In genomic region chr6:99374448-99375271, GRCm38 (mm10) we compare ENCODE assay signal across 9 mouse cellular contexts.
DNase-seq lines count a peak whose midpoint lies in the region; ATAC-seq and TF ChIP-seq lines count a peak whose summit lies in the region.
"Had no signal": no experiment of that assay in that cellular context is flagged by ENCODE, and none has a peak within 500 bp of the region (broad histone marks: within the 10 kb centered on the region; RNA-seq: fewer than 3 reads in every experiment).

No protein-coding gene starts in this region.

- TF ChIP-seq POLR2A in lung, adult 2 months (IDR thresholded peaks at IDR 0.05; ENCODE audit: borderline replicate concordance, extremely low read depth, low read depth, low read length), result no peak

- H3K4me1 ChIP-seq in heart, embryonic 13.5 days, result peaks cover 61% of the 10 kb centered on the region
- H3K4me1 ChIP-seq in lung, adult 2 months (ENCODE audit: control insufficient read depth, insufficient read depth, low read length), result peaks cover 38% of the 10 kb centered on the region
- peaks cover 33% of the 10 kb centered on the region for H3K4me1 ChIP-seq in midbrain, embryonic 10.5 days

- H3K9ac ChIP-seq in heart, embryonic 13.5 days, result 0 out of 2 replicates have a peak overlapping the region, but pooled peaks have one; percentile 17

- peak overlapping the region; percentile 21 for H3K27ac ChIP-seq in heart, embryonic 13.5 days (replicated peaks)
- H3K27ac ChIP-seq in midbrain, embryonic 10.5 days (replicated peaks), result no peak overlapping the region

- ATAC-seq in heart, embryonic 13.5 days (ENCODE audit: extremely low read depth, insufficient number of reproducible peaks, low FRiP score, low TSS enrichment), result no peak

- H3K4me2 ChIP-seq in heart, embryonic 13.5 days, result no peak overlapping the region

- no peaks in the 10 kb centered on the region for H3K9me3 ChIP-seq in heart, embryonic 13.5 days
- H3K9me3 ChIP-seq in midbrain, embryonic 10.5 days (replicated peaks), result no peaks in the 10 kb centered on the region

- H3K36me3 ChIP-seq in heart, embryonic 13.5 days, result no peaks in the 10 kb centered on the region
- peaks cover 9% of the 10 kb centered on the region for H3K36me3 ChIP-seq in midbrain, embryonic 10.5 days

- TF ChIP-seq CTCF in lung, adult 2 months (IDR thresholded peaks at IDR 0.05; ENCODE audit: insufficient read depth, low read length), result no peak

- H3K4me3 ChIP-seq in heart, embryonic 13.5 days, result no peak overlapping the region
- H3K4me3 ChIP-seq in lung, adult 2 months (replicated peaks; ENCODE audit: extremely low read depth, low read depth, low read length), result no peak overlapping the region
- H3K4me3 ChIP-seq in midbrain, embryonic 10.5 days, result no peak overlapping the region
- H3K4me3 ChIP-seq: megakaryocyte, embryonic 14.5 days had no signal

- H3K27me3 ChIP-seq in heart, embryonic 13.5 days (replicated peaks), result no peaks in the 10 kb centered on the region
- no peaks in the 10 kb centered on the region for H3K27me3 ChIP-seq in midbrain, embryonic 10.5 days (ENCODE audit: low read depth, poor library complexity, severe bottlenecking)
- H3K27me3 ChIP-seq: megakaryocyte, embryonic 14.5 days had no signal

- WGBS in heart, embryonic 13.5 days, result 61% methylated on average over 19 of the region's 19 CpGs
- WGBS in lung, adult 2 months, result 19% methylated on average over 19 of the region's 19 CpGs
- 91% methylated on average over 19 of the region's 19 CpGs for WGBS in midbrain, embryonic 10.5 days

- DNase-seq in heart, adult 11 months, result no peak
- DNase-seq in thymus, postnatal 0 days (ENCODE audit: low spot score), result peak; percentile 36
- DNase-seq in thymus, postnatal 14 days, result no peak
- DNase-seq in lung, adult 2 months, result peak; percentile 44
- DNase-seq in right cerebral cortex, postnatal 10 days (ENCODE audit: low spot score in 2 of 2), result no peak
- DNase-seq in right cerebral cortex, adult 18-20 months, result no peak
- no peak for DNase-seq in midbrain, embryonic 10.5 days (ENCODE audit: low spot score)

Comparison
In these comparisons a context has a peak if more than half of its experiments do, and no peak if none do; other contexts are left out.
1. DNase-seq: peak in thymus, postnatal 0 days (single experiment) and lung, adult 2 months (single experiment); none in heart, adult 11 months (single experiment), thymus, postnatal 14 days (single experiment), right cerebral cortex, postnatal 10 days (0 of 2), right cerebral cortex, adult 18-20 months (single experiment) and midbrain, embryonic 10.5 days (single experiment).